Mouse (Mus musculus): ENCODE measurements around the gene Rtf2.

Rtf2 gene

DNA sequence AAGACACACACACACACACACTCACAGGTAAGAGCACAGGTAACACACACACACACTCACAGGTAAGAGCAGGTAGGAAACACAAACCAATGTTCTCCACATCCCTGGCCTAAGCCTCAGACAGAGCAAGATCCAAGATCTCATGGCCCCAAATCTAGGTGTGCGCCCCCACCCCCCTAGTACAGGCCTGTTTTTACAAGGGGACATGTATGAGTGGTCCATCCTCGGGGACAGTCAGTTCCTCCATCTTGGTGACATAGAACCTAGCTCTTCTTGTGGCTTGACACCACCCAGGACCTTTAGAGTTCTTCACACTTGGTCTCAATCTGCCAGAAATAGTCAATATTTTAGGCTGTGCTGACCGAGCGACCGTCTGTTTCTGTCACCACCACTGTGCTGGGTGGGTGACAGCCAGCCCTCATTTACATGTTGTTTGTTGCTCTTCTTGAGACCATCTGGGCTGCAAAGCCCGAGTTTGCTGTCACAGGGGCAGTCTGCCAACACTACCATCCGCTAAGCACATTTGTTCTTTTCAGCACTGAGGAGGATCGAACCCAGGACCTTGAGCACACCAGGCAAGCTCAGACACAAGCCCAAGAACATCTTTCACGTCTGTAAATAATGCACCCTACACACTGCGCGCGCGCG is 43.5 kb downstream of the Rtf2 start:
- DNase-seq (ENCODE audit: low spot score) = peak; percentile 18

GRCm38 (mm10) chr2:172484696-172485370 is 44.5 kb downstream of the Rtf2 start:
- no peak for DNase-seq (ENCODE audit: low spot score)

DNA sequence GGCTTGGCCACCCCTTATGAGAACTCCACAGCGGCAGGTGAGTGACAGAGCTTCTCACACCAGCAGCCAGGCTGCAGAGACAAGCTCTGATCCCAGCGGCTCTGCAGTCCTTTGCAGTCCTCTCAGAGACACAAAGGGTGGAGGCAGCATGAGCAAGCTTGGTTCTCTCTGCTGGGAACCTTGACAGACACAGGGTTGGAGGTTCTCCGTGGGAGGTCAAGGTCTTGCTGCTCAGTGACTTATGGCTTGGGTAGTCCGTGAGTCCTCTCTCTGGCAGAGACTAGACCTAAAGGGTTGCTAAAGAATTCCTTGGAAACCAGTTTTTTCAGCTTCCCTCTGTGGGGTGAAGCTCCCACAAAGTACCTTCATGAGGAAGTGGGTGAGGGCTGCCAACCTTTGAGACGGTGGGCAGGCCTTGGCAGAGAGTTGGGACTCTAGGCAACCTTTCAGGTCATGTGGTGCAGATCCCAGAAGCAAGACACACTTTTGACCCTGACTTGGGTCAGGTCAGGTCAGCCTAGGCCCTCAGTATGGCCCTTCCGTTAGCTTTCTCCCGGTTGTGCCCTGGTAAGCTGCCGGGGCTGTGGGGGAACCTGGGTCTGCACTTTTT is 56.5 kb downstream of the Rtf2 start:
- no peak for DNase-seq (ENCODE audit: low spot score)

DNA sequence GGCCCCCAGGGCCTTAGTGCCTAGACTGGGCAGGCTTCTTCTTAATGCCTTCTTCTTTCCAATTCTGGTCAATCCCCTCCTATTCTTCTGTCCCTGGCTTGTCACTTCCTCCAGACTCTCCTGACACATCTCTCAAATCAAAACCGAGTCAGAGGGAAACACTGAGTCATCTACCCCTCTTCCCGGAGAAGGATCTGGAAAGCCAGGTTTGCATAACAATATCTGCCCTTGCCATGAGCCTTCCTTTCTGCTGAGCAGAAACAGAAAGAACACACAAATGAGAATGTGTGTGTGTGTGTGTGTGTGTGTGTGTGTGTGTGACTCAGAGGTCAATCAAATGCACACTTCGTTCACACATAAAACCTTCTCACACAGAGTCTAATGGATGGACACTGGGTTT is 58.5 kb downstream of the Rtf2 start:
- no peak for DNase-seq (ENCODE audit: low spot score)

GRCm38 (mm10) chr2:172500752-172501316 is 60.5 kb downstream of the Rtf2 start:
- no peak for DNase-seq (ENCODE audit: low spot score)

GRCm38 (mm10) chr2:172501341-172501740 is 61.0 kb downstream of the Rtf2 start:
- DNase-seq (ENCODE audit: low spot score) = no peak

GRCm38 (mm10) chr2:172502168-172502567 is 61.8 kb downstream of the Rtf2 start:
- no peak for DNase-seq (ENCODE audit: low spot score)

GRCm38 (mm10) chr2:172506121-172506520 is 65.8 kb downstream of the Rtf2 start:
- DNase-seq (ENCODE audit: low spot score) = no peak

- DNase-seq (ENCODE audit: low spot score) = no peak
Measured at GRCm38 (mm10) chr2:172510056-172510712, 69.8 kb downstream of the Rtf2 start.

- DNase-seq (ENCODE audit: low spot score) = no peak
Measured at GRCm38 (mm10) chr2:172510899-172511298, 70.5 kb downstream of the Rtf2 start.

- DNase-seq (ENCODE audit: low spot score) = no peak
Measured at GRCm38 (mm10) chr2:172516407-172516992, 76.1 kb downstream of the Rtf2 start.

Measured in layer of hippocampus, adult 11-12 months (tissue).